Mouse (Mus musculus): ENCODE measurements at regions not wholly inside any gene's neighbourhood (a gene's known extent, or its start where the extent isn't known, plus 50 kb on each side); places are given as distances from the start of the nearest gene placed in this dataset.

- no peaks in the 10 kb centered on the region for H3K27me3 ChIP-seq (ENCODE audit: control insufficient read depth, insufficient read depth, low read length)
- H3K27ac ChIP-seq (replicated peaks; ENCODE audit: insufficient read depth, low read depth, low read length) = no peak overlapping the region
- 73% methylated on average over 2 of the region's 2 CpGs for WGBS
- H3K79me2 ChIP-seq (ENCODE audit: control insufficient read depth, insufficient read depth, low read length) = no peaks in the 10 kb centered on the region
- no peak for DNase-seq (ENCODE audit: extremely low read depth, low read depth, low spot score)
- no peaks in the 10 kb centered on the region for H3K4me1 ChIP-seq (ENCODE audit: control insufficient read depth, insufficient read depth, low read length)
- TF ChIP-seq POLR2A (IDR thresholded peaks at IDR 0.05; ENCODE audit: extremely low read depth, insufficient read depth, low read length) = no peak
- TF ChIP-seq CTCF (IDR thresholded peaks at IDR 0.05; ENCODE audit: low read depth, low read length) = no peak
- no peak overlapping the region for H3K4me3 ChIP-seq (ENCODE audit: insufficient read depth, low read depth, low read length)
- H3K36me3 ChIP-seq (ENCODE audit: control insufficient read depth, insufficient read depth, low read length) = no peaks in the 10 kb centered on the region
- H3K9ac ChIP-seq (ENCODE audit: low read depth, low read length) = no peak overlapping the region
Observed at GRCm38 (mm10) chr2:51464356-51464755, 163.0 kb upstream of the Tas2r134 start.

- TF ChIP-seq CTCF (IDR thresholded peaks at IDR 0.05; ENCODE audit: low read depth, low read length) = no peak
- TF ChIP-seq POLR2A (IDR thresholded peaks at IDR 0.05; ENCODE audit: extremely low read depth, insufficient read depth, low read length) = no peak
- no peaks in the 10 kb centered on the region for H3K27me3 ChIP-seq (ENCODE audit: control insufficient read depth, insufficient read depth, low read length)
- 91% methylated on average over 2 of the region's 2 CpGs for WGBS
- H3K36me3 ChIP-seq (ENCODE audit: control insufficient read depth, insufficient read depth, low read length) = no peaks in the 10 kb centered on the region
- H3K27ac ChIP-seq (replicated peaks; ENCODE audit: insufficient read depth, low read depth, low read length) = no peak overlapping the region
- no peak overlapping the region for H3K9ac ChIP-seq (ENCODE audit: low read depth, low read length)
- DNase-seq (ENCODE audit: extremely low read depth, low read depth, low spot score) = no peak
- no peaks in the 10 kb centered on the region for H3K79me2 ChIP-seq (ENCODE audit: control insufficient read depth, insufficient read depth, low read length)
- no peak overlapping the region for H3K4me3 ChIP-seq (ENCODE audit: insufficient read depth, low read depth, low read length)
- H3K4me1 ChIP-seq (ENCODE audit: control insufficient read depth, insufficient read depth, low read length) = no peaks in the 10 kb centered on the region
Observed at GRCm38 (mm10) chr2:51460896-51461295, 166.4 kb upstream of the Tas2r134 start.

- no peaks in the 10 kb centered on the region for H3K4me1 ChIP-seq (ENCODE audit: control insufficient read depth, insufficient read depth, low read length)
- no peak for DNase-seq (ENCODE audit: extremely low read depth, low read depth, low spot score)
- H3K9ac ChIP-seq (ENCODE audit: low read depth, low read length) = no peak overlapping the region
- TF ChIP-seq CTCF (IDR thresholded peaks at IDR 0.05; ENCODE audit: low read depth, low read length) (no peak), POLR2A (IDR thresholded peaks at IDR 0.05; ENCODE audit: extremely low read depth, insufficient read depth, low read length) (no peak)
- H3K27ac ChIP-seq (replicated peaks; ENCODE audit: insufficient read depth, low read depth, low read length) = no peak overlapping the region
- no peak overlapping the region for H3K4me3 ChIP-seq (ENCODE audit: insufficient read depth, low read depth, low read length)
- H3K36me3 ChIP-seq (ENCODE audit: control insufficient read depth, insufficient read depth, low read length) = no peaks in the 10 kb centered on the region
- WGBS = 96% methylated on average over 2 of the region's 2 CpGs
- no peaks in the 10 kb centered on the region for H3K79me2 ChIP-seq (ENCODE audit: control insufficient read depth, insufficient read depth, low read length)
- H3K27me3 ChIP-seq (ENCODE audit: control insufficient read depth, insufficient read depth, low read length) = no peaks in the 10 kb centered on the region
Observed at GRCm38 (mm10) chr2:51459486-51459885, 167.8 kb upstream of the Tas2r134 start.

GRCm38 (mm10) chr2:51457717-51458116, 169.6 kb upstream of the Tas2r134 start:
- H3K36me3 ChIP-seq (ENCODE audit: control insufficient read depth, insufficient read depth, low read length) = no peaks in the 10 kb centered on the region
- 77% methylated on average over 2 of the region's 2 CpGs for WGBS
- H3K4me3 ChIP-seq (ENCODE audit: insufficient read depth, low read depth, low read length) = no peak overlapping the region
- no peaks in the 10 kb centered on the region for H3K4me1 ChIP-seq (ENCODE audit: control insufficient read depth, insufficient read depth, low read length)
- no peak overlapping the region for H3K27ac ChIP-seq (replicated peaks; ENCODE audit: insufficient read depth, low read depth, low read length)
- no peak overlapping the region for H3K9ac ChIP-seq (ENCODE audit: low read depth, low read length)
- DNase-seq (ENCODE audit: extremely low read depth, low read depth, low spot score) = no peak
- TF ChIP-seq POLR2A (IDR thresholded peaks at IDR 0.05; ENCODE audit: extremely low read depth, insufficient read depth, low read length) = no peak
- no peak for TF ChIP-seq CTCF (IDR thresholded peaks at IDR 0.05; ENCODE audit: low read depth, low read length)
- no peaks in the 10 kb centered on the region for H3K79me2 ChIP-seq (ENCODE audit: control insufficient read depth, insufficient read depth, low read length)
- no peaks in the 10 kb centered on the region for H3K27me3 ChIP-seq (ENCODE audit: control insufficient read depth, insufficient read depth, low read length)

GRCm38 (mm10) chr2:51452816-51453215, 174.5 kb upstream of the Tas2r134 start:
- Histone ChIP-seq H3K4me3 (ENCODE audit: insufficient read depth, low read depth, low read length) (no peak overlapping the region), H3K36me3 (ENCODE audit: control insufficient read depth, insufficient read depth, low read length) (no peaks in the 10 kb centered on the region), H3K79me2 (ENCODE audit: control insufficient read depth, insufficient read depth, low read length) (no peaks in the 10 kb centered on the region), H3K27ac (replicated peaks; ENCODE audit: insufficient read depth, low read depth, low read length) (no peak overlapping the region), H3K9ac (ENCODE audit: low read depth, low read length) (no peak overlapping the region), H3K27me3 (ENCODE audit: control insufficient read depth, insufficient read depth, low read length) (no peaks in the 10 kb centered on the region), H3K4me1 (ENCODE audit: control insufficient read depth, insufficient read depth, low read length) (no peaks in the 10 kb centered on the region)
- WGBS = 88% methylated on average over 7 of the region's 7 CpGs
- DNase-seq (ENCODE audit: extremely low read depth, low read depth, low spot score) = no peak
- TF ChIP-seq CTCF (IDR thresholded peaks at IDR 0.05; ENCODE audit: low read depth, low read length) = no peak
- no peak for TF ChIP-seq POLR2A (IDR thresholded peaks at IDR 0.05; ENCODE audit: extremely low read depth, insufficient read depth, low read length)

GRCm38 (mm10) chr2:51448121-51448520, 179.2 kb upstream of the Tas2r134 start:
- TF ChIP-seq CTCF (IDR thresholded peaks at IDR 0.05; ENCODE audit: low read depth, low read length) (no peak), POLR2A (IDR thresholded peaks at IDR 0.05; ENCODE audit: extremely low read depth, insufficient read depth, low read length) (no peak)
- Histone ChIP-seq H3K4me1 (ENCODE audit: control insufficient read depth, insufficient read depth, low read length) (no peaks in the 10 kb centered on the region), H3K4me3 (ENCODE audit: insufficient read depth, low read depth, low read length) (no peak overlapping the region), H3K79me2 (ENCODE audit: control insufficient read depth, insufficient read depth, low read length) (no peaks in the 10 kb centered on the region), H3K27ac (replicated peaks; ENCODE audit: insufficient read depth, low read depth, low read length) (no peak overlapping the region), H3K9ac (ENCODE audit: low read depth, low read length) (no peak overlapping the region), H3K27me3 (ENCODE audit: control insufficient read depth, insufficient read depth, low read length) (no peaks in the 10 kb centered on the region), H3K36me3 (ENCODE audit: control insufficient read depth, insufficient read depth, low read length) (no peaks in the 10 kb centered on the region)
- 99% methylated on average over 3 of the region's 3 CpGs for WGBS
- DNase-seq (ENCODE audit: extremely low read depth, low read depth, low spot score) = no peak

Measured in liver, adult 2 months (tissue).